Mouse (Mus musculus): ENCODE results near the gene Etnk2. TPM values are rescaled to one million over a fixed set of nuclear protein-coding genes. Genes with fewer than 3 reads are reported as not detected.

The Etnk2 gene
- total RNA-seq, 2 experiments from 2014 or later, result 8.0 to 8.1 TPM

- no peak for DNase-seq (ENCODE audit: low spot score in 2 of 2)
- intact Hi-C loops (cut with DNase I), result no loop called here
These were observed 14.2 kb downstream of the Etnk2 start for GRCm38 (mm10) chr1:133377547-133377946.

GRCm38 (mm10) chr1:133379254-133379985, 16.0 kb downstream of the Etnk2 start:
- no peak for DNase-seq (ENCODE audit: low spot score in 2 of 2)
- intact Hi-C loops (cut with DNase I), result no loop called here

- intact Hi-C loops (cut with DNase I), result loop anchor here (5.0 kb wide), 1 partner anchor 217 kb away; no protein-coding TSS in a partner anchor
- no peak for DNase-seq (ENCODE audit: low spot score in 2 of 2)
These were observed 16.6 kb downstream of the Etnk2 start for GRCm38 (mm10) chr1:133379986-133380320.

GRCm38 (mm10) chr1:133380347-133381065, 17.1 kb downstream of the Etnk2 start:
- intact Hi-C loops (cut with DNase I), result loop anchor here (5.0 kb wide), 1 partner anchor 217 kb away; no protein-coding TSS in a partner anchor
- no peak for DNase-seq (ENCODE audit: low spot score in 2 of 2)

GRCm38 (mm10) chr1:133382008-133382407, 18.6 kb downstream of the Etnk2 start:
- DNase-seq (ENCODE audit: low spot score in 2 of 2), result no peak
- intact Hi-C loops (cut with DNase I), result loop anchor here (1.0 to 5.0 kb wide), 2 partner anchors 215 to 228 kb away; partner anchors contain the start of gene Snrpe

GRCm38 (mm10) chr1:133382552-133383155, 19.3 kb downstream of the Etnk2 start:
- DNase-seq (ENCODE audit: low spot score in 2 of 2), result peak in 1 of 2 experiments; percentile 37
- intact Hi-C loops (cut with DNase I), result loop anchor here (1.0 to 5.0 kb wide), 2 partner anchors 215 to 228 kb away; partner anchors contain the start of gene Snrpe

GRCm38 (mm10) chr1:133383157-133383783, 19.9 kb downstream of the Etnk2 start:
- intact Hi-C loops (cut with DNase I), result loop anchor here (5.0 kb wide), 1 partner anchor 214 kb away; no protein-coding TSS in a partner anchor
- DNase-seq (ENCODE audit: low spot score in 2 of 2), result no peak

GRCm38 (mm10) chr1:133385506-133385905, 22.1 kb downstream of the Etnk2 start:
- intact Hi-C loops (cut with DNase I), result loop anchor here (2.0 to 5.0 kb wide), 2 partner anchors 37 to 107 kb away; no protein-coding TSS in a partner anchor
- DNase-seq (ENCODE audit: low spot score in 2 of 2), result peak; percentile 51 to 53

- no peak for DNase-seq (ENCODE audit: low spot score in 2 of 2)
- intact Hi-C loops (cut with DNase I), result loop anchor here (5.0 kb wide), 1 partner anchor 106 kb away; no protein-coding TSS in a partner anchor
These were observed 22.8 kb downstream of the Etnk2 start for GRCm38 (mm10) chr1:133386209-133386608.

- intact Hi-C loops (cut with DNase I), result loop anchor here (5.0 kb wide), 1 partner anchor 105 kb away; no protein-coding TSS in a partner anchor
- DNase-seq (ENCODE audit: low spot score in 2 of 2), result peak in 1 of 2 experiments; percentile 44
These were observed 24.3 kb downstream of the Etnk2 start for GRCm38 (mm10) chr1:133387539-133388268.

- DNase-seq (ENCODE audit: low spot score in 2 of 2), result peak in 1 of 2 experiments; percentile 34
- intact Hi-C loops (cut with DNase I), result loop anchor here (5.0 kb wide), 1 partner anchor 58 kb away; no protein-coding TSS in a partner anchor
These were observed 31.3 kb downstream of the Etnk2 start for GRCm38 (mm10) chr1:133394702-133395101.

GRCm38 (mm10) chr1:133396693-133397092, 33.3 kb downstream of the Etnk2 start:
- no peak for DNase-seq (ENCODE audit: low spot score in 2 of 2)
- intact Hi-C loops (cut with DNase I), result no loop called here

GRCm38 (mm10) chr1:133397094-133397482, 33.7 kb downstream of the Etnk2 start:
- intact Hi-C loops (cut with DNase I), result no loop called here
- DNase-seq (ENCODE audit: low spot score in 2 of 2), result no peak

GRCm38 (mm10) chr1:133397483-133398237, 34.3 kb downstream of the Etnk2 start:
- intact Hi-C loops (cut with DNase I), result no loop called here
- peak in 1 of 2 experiments; percentile 22 for DNase-seq (ENCODE audit: low spot score in 2 of 2)

- no peak for DNase-seq (ENCODE audit: low spot score in 2 of 2)
- intact Hi-C loops (cut with DNase I), result no loop called here
These were observed 36.8 kb downstream of the Etnk2 start for GRCm38 (mm10) chr1:133400014-133400725.

- intact Hi-C loops (cut with DNase I), result no loop called here
- no peak for DNase-seq (ENCODE audit: low spot score in 2 of 2)
These were observed 40.6 kb downstream of the Etnk2 start for GRCm38 (mm10) chr1:133404005-133404404.

GRCm38 (mm10) chr1:133406614-133407013, 43.2 kb downstream of the Etnk2 start:
- intact Hi-C loops (cut with DNase I), result no loop called here

GRCm38 (mm10) chr1:133407436-133407835, 44.1 kb downstream of the Etnk2 start:
- intact Hi-C loops (cut with DNase I), result no loop called here
- DNase-seq (ENCODE audit: low spot score in 2 of 2), result no peak

More at GRCm38 (mm10) chr1:133406614-133407013, 43.2 kb downstream of the Etnk2 start:
- no peak for DNase-seq (ENCODE audit: low spot score in 2 of 2)
